Mouse (Mus musculus): ENCODE results near the gene Mup2. TPM values are rescaled to one million over a fixed set of nuclear protein-coding genes. Genes with fewer than 3 reads are reported as not detected.
"Not testable (repeated sequence)": the region's sequence is repeated elsewhere in the genome, so short reads cannot be mapped to it uniquely, and the experiment has no call there.

The Mup2 gene
- not detected in 2 replicates for polyA plus RNA-seq (2011; ENCODE audit: insufficient read length, low read depth, missing spikeins)

DNA sequence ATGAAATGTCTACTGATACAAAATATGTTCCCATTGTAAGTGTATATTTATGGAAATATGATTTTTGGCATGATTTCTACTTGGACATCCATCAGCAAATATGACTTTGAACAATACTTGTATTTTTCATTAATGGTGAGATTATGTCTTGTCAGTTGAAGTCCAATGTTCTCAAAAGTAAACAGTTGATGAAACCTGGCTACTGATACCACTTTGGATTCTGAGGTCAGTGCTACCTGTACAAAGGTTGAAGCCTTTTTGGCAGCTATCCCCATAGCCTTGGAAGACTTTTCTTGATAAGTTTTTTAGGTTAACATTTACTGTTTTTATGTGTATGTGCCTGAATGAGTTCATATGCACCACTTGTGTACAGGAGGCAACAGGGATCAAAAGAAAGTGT is at the start of gene Mup2:
Gene Mup2 (minus strand): TSS at position 101 of the 400 bp plus-strand sequence.
- not testable (repeated sequence) for H3K27ac ChIP-seq (ENCODE audit: insufficient read depth, low read length); H3K4me1 ChIP-seq (ENCODE audit: control insufficient read depth, insufficient read depth, low read length); H3K4me3 ChIP-seq (ENCODE audit: insufficient read depth, low read length)

Other genes with a start within 250 kb of the Mup2 start
- not detected in 2 replicates for gene Slc46a2, start 239.2 kb downstream of the Mup2 start, polyA plus RNA-seq (2011; ENCODE audit: insufficient read length, low read depth, missing spikeins)
- gene Mup4, start 193.6 kb downstream of the Mup2 start, polyA plus RNA-seq (2011; ENCODE audit: insufficient read length, low read depth, missing spikeins), result not detected in 2 replicates
- not detected in 2 replicates for gene Mup6, start 190.0 kb downstream of the Mup2 start, polyA plus RNA-seq (2011; ENCODE audit: insufficient read length, low read depth, missing spikeins)
- not detected in 2 replicates for gene Mup7, start 83.8 kb downstream of the Mup2 start, polyA plus RNA-seq (2011; ENCODE audit: insufficient read length, low read depth, missing spikeins)
- not detected in 2 replicates for gene Mup8, start 68.3 kb upstream of the Mup2 start, polyA plus RNA-seq (2011; ENCODE audit: insufficient read length, low read depth, missing spikeins)